Comparison of ENCODE assay signal across 9 mouse cellular contexts in the genomic region with DNA sequence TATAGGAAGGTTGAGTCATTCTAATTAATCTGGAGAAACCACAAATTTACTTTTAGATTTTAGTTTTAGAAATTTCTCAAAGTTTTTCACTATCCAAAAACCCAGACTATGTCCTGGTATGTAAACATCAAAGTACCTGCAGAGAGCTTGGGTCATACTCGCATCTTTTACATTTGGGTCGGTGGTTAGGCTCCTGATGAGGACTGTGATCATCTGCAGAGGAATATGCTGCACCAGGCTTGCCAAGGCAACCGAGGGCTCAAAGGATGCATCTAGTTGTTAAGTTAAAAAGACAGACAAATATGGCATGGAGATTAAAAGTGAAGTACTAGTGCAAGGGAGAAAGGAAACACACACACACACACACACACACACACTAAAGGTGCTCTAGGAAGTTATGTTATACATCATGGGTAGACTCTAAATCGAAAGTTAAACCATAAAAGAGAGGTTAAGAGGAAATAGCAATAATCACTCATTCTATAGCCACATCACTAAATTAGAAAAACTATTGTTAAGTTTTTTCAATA. TPM values are rescaled to one million over a fixed set of nuclear protein-coding genes. Genes with fewer than 3 reads are reported as not detected.
A peak's percentile ranks its signal among the peaks of the same experiment; 100 is the strongest.
DNase-seq lines count a peak whose midpoint lies in the region; ATAC-seq lines count a peak whose summit lies in the region.
"Had no signal": no experiment of that assay in that cellular context is flagged by ENCODE, and none has a peak within 500 bp of the region (broad histone marks: within the 10 kb centered on the region; RNA-seq: fewer than 3 reads in every experiment).

No protein-coding gene starts in this region.

- peaks cover 26% of the 10 kb centered on the region for H3K4me1 ChIP-seq in kidney, embryonic 15.5 days
- H3K4me1 ChIP-seq in hindbrain, embryonic 12.5 days, result peaks cover 32% of the 10 kb centered on the region
- peaks cover 28% of the 10 kb centered on the region for H3K4me1 ChIP-seq in midbrain, embryonic 12.5 days

- peak overlapping the region; percentile 92 for H3K4me2 ChIP-seq in kidney, embryonic 15.5 days
- H3K4me2 ChIP-seq in hindbrain, embryonic 12.5 days (replicated peaks), result peak overlapping the region; percentile 99
- H3K4me2 ChIP-seq in midbrain, embryonic 12.5 days (replicated peaks), result peak overlapping the region; percentile 100

- H3K9ac ChIP-seq in kidney, embryonic 15.5 days, result no peak overlapping the region
- no peak overlapping the region for H3K9ac ChIP-seq in hindbrain, embryonic 12.5 days
- no peak overlapping the region for H3K9ac ChIP-seq in midbrain, embryonic 12.5 days (replicated peaks)

- 67% methylated on average over 4 of the region's 4 CpGs for WGBS in kidney, embryonic 15.5 days
- WGBS in hindbrain, embryonic 12.5 days, result 86% methylated on average over 4 of the region's 4 CpGs
- 89% methylated on average over 4 of the region's 4 CpGs for WGBS in midbrain, embryonic 12.5 days

- H3K4me3 ChIP-seq in kidney, embryonic 15.5 days (replicated peaks), result peak overlapping the region; percentile 22
- no peak overlapping the region for H3K4me3 ChIP-seq in hindbrain, embryonic 12.5 days
- peak overlapping the region; percentile 18; the same call in 1 of the 2 replicates for H3K4me3 ChIP-seq in midbrain, embryonic 12.5 days

- H3K27me3 ChIP-seq in kidney, embryonic 15.5 days, result no peaks in the 10 kb centered on the region
- H3K27me3 ChIP-seq in hindbrain, embryonic 12.5 days, result no peaks in the 10 kb centered on the region
- no peaks in the 10 kb centered on the region for H3K27me3 ChIP-seq in midbrain, embryonic 12.5 days

- intact Hi-C loops in gastrocnemius, postnatal 14 days (cut with DNase I; ENCODE audit: low total_unique reads), result no loop called here

- no peak overlapping the region for H3K27ac ChIP-seq in kidney, embryonic 15.5 days
- no peak overlapping the region for H3K27ac ChIP-seq in hindbrain, embryonic 12.5 days
- H3K27ac ChIP-seq in midbrain, embryonic 12.5 days (replicated peaks), result no peak overlapping the region

- ATAC-seq in kidney, embryonic 15.5 days (replicated peaks; ENCODE audit: low FRiP score), result no peak
- no peak for ATAC-seq in hindbrain, embryonic 12.5 days (ENCODE audit: low FRiP score)
- no peak for ATAC-seq in midbrain, embryonic 12.5 days (ENCODE audit: low FRiP score, low read depth)

- peaks cover 41% of the 10 kb centered on the region for H3K36me3 ChIP-seq in kidney, embryonic 15.5 days
- H3K36me3 ChIP-seq in hindbrain, embryonic 12.5 days, result peaks cover 13% of the 10 kb centered on the region; the same call in 1 of the 2 replicates
- H3K36me3 ChIP-seq in midbrain, embryonic 12.5 days, result peaks cover 28% of the 10 kb centered on the region

- H3K9me3 ChIP-seq in kidney, embryonic 15.5 days (replicated peaks), result no peaks in the 10 kb centered on the region
- H3K9me3 ChIP-seq in hindbrain, embryonic 12.5 days (replicated peaks), result no peaks in the 10 kb centered on the region
- no peaks in the 10 kb centered on the region for H3K9me3 ChIP-seq in midbrain, embryonic 12.5 days

- DNase-seq in kidney, adult 9 months, result no peak
- peak; percentile 19 for DNase-seq in Muller cell, postnatal 12 days (ENCODE audit: inconsistent ontology term)
- DNase-seq in c-Kit-positive CD71-positive TER-119-positive erythroid progenitor cells, embryonic 14.5 days (ENCODE audit: low spot score), result no peak
- no peak for DNase-seq in ovary, adult 18-20 months (ENCODE audit: low spot score)
- DNase-seq in gastrocnemius, postnatal 14 days, result no peak
- DNase-seq: layer of hippocampus, postnatal 36 days had no signal

RNA-seq across cellular contexts. Expression of gene Usp38, which starts 2.6 kb away (rescaled TPM):
- polyA plus RNA-seq in kidney, embryonic 15.5 days (2015; fragmentation: Nextera tagmentation; extraction: Ambion mirVana), result 18.3 and 20.0 TPM in 2 replicates
- 28.2 and 29.5 TPM in 2 replicates for polyA plus RNA-seq in hindbrain, embryonic 12.5 days (2016; fragmentation: Nextera tagmentation; extraction: Ambion mirVana)
- polyA plus RNA-seq in midbrain, embryonic 12.5 days (2016; fragmentation: Nextera tagmentation; extraction: Ambion mirVana), result 30.7 and 32.7 TPM in 2 replicates
- total RNA-seq in gastrocnemius, postnatal 14 days (2021), result 10 to 100 TPM; 16.4 to 16.8 TPM
